Mouse (Mus musculus): ENCODE results near the gene Cpne6. TPM values are rescaled to one million over a fixed set of nuclear protein-coding genes. Genes with fewer than 3 reads are reported as not detected.
A peak's percentile ranks its signal among the peaks of the same experiment; 100 is the strongest.

The Cpne6 gene
- total and polyA plus RNA-seq, 2 experiments from 2014 or later: 12.3 to 14.7 TPM

DNA sequence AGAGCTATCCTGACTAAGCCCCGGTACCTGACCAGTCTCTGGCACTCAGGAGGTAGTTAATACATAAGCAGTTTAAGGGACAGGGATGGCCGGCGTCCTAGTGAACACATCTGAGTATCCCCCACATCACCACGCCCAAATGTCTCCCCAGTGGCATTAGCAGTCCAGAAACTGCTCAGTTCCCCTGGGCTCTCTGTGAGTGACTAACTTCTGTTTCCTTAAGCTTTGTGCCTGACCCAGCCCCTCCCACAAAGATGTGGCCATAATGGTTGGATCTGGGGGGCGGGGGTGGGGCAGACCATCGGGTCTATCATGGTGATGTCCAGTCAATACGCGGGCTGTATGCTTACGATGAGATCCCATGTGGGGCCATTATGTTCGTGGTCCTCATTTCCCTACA lies 705 bp upstream of the Cpne6 start:
- no peak overlapping the region for H3K4me2 ChIP-seq (ENCODE audit: low read depth, low read length, poor library complexity, severe bottlenecking)
- H3K9me3 ChIP-seq (ENCODE audit: low read length): no peaks in the 10 kb centered on the region
- no peaks in the 10 kb centered on the region for H3K27me3 ChIP-seq (ENCODE audit: insufficient read depth, low read length)
- WGBS: 78% methylated on average over 10 of the region's 10 CpGs
- H3K4me1 ChIP-seq (ENCODE audit: insufficient read depth, low read length): 0 out of 2 replicates have a peak, but pooled peaks cover 4% of the 10 kb centered on the region
- no peak overlapping the region for H3K27ac ChIP-seq (ENCODE audit: low read depth, low read length)
- DNase-seq (ENCODE audit: low spot score) (no peak), ATAC-seq (ENCODE audit: low FRiP score) (no peak)
- H3K4me3 ChIP-seq (ENCODE audit: low read depth, low read length): no peak overlapping the region
- no peak overlapping the region for H3K9ac ChIP-seq (replicated peaks; ENCODE audit: low read length, poor library complexity, severe bottlenecking)
- peaks cover 4% of the 10 kb centered on the region; the same call in 1 of the 2 replicates for H3K36me3 ChIP-seq (ENCODE audit: insufficient read depth, low read length)
- TF ChIP-seq CTCF (IDR thresholded peaks at IDR 0.05): no peak

DNA sequence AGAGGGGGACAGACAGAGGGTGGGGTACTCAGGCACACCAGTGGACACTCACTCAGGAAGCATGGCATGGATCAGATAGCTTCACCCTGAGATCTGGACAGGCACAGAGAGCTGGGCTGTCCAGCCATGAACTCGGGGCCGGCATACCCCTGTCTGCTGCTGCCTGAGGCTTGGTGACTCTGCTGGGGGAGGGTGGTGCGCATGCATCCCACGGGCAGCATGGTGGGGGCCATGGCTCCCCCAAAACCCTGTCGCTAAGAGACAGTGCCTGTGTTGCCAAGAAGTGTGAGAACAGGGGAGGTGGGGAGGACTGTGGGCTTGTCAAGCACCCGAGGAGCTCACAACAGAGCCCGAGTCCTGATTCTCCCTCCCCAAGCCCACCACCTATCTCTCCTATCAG lies 792 bp downstream of the Cpne6 start:
- peak overlapping the region; percentile 29 for H3K4me2 ChIP-seq (ENCODE audit: low read depth, low read length, poor library complexity, severe bottlenecking)
- ATAC-seq (ENCODE audit: low FRiP score): peak; percentile 42
- WGBS: 44% methylated on average over 7 of the region's 7 CpGs
- H3K27ac ChIP-seq (ENCODE audit: low read depth, low read length): no peak overlapping the region
- peaks cover 3% of the 10 kb centered on the region; the same call in 1 of the 2 replicates for H3K36me3 ChIP-seq (ENCODE audit: insufficient read depth, low read length)
- no peaks in the 10 kb centered on the region for H3K9me3 ChIP-seq (ENCODE audit: low read length)
- 0 out of 2 replicates have a peak overlapping the region, but pooled peaks have one; percentile 1 for H3K9ac ChIP-seq (replicated peaks; ENCODE audit: low read length, poor library complexity, severe bottlenecking)
- H3K4me1 ChIP-seq (ENCODE audit: insufficient read depth, low read length): 0 out of 2 replicates have a peak, but pooled peaks cover 4% of the 10 kb centered on the region
- peak; percentile 46 for DNase-seq (ENCODE audit: low spot score)
- no peak overlapping the region for H3K4me3 ChIP-seq (ENCODE audit: low read depth, low read length)
- TF ChIP-seq CTCF (IDR thresholded peaks at IDR 0.05): no peak
- H3K27me3 ChIP-seq (ENCODE audit: insufficient read depth, low read length): no peaks in the 10 kb centered on the region

DNA sequence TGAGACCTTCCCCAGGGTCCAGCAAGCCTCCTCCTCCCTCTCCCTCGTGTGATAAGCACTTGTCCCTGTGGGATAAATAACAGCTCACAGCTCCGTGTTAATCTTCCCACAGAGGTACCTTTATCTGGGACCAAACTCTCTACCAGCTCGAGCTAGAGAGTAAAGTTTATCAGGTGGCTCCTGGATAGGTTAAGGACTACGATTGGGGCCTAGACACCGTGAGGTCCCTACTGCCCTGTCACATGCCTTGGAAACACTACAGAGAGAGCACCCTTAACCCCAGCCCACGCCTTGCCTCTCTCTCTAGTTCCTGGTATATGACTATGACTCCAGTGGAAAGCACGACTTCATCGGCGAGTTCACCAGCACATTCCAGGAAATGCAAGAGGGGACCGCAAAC lies 3.7 kb downstream of the Cpne6 start:
- Histone ChIP-seq H3K9ac (replicated peaks; ENCODE audit: low read length, poor library complexity, severe bottlenecking) (no peak overlapping the region), H3K9me3 (ENCODE audit: low read length) (no peaks in the 10 kb centered on the region), H3K36me3 (ENCODE audit: insufficient read depth, low read length) (no peaks in the 10 kb centered on the region), H3K27ac (ENCODE audit: low read depth, low read length) (no peak overlapping the region), H3K4me3 (ENCODE audit: low read depth, low read length) (no peak overlapping the region), H3K27me3 (ENCODE audit: insufficient read depth, low read length) (no peaks in the 10 kb centered on the region), H3K4me2 (ENCODE audit: low read depth, low read length, poor library complexity, severe bottlenecking) (no peak overlapping the region), H3K4me1 (ENCODE audit: insufficient read depth, low read length) (peaks cover 6% of the 10 kb centered on the region)
- WGBS: 72% methylated on average over 10 of the region's 10 CpGs
- ATAC-seq (ENCODE audit: low FRiP score): no peak
- no peak for DNase-seq (ENCODE audit: low spot score)
- no peak for TF ChIP-seq CTCF (IDR thresholded peaks at IDR 0.05)

DNA sequence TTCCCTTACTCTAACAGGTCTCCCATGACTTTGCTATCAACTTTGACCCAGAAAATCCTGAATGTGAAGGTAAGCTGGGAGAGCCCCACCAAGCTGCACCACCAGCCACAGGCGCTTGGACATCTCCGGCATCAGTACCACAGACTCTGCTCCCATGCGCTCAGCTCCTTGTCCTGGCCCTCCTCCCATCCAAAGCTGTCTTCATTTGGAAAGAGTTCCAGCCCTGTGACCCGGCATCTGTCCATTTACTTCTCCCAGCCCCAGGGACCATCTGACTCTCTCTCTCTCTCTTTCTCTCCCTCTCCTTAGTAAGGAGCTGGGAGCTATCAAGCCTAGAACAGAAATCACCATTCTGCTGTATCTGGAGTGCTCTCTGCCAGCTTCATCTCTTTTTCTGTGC lies 5.6 kb downstream of the Cpne6 start:
- no peaks in the 10 kb centered on the region for H3K36me3 ChIP-seq (ENCODE audit: insufficient read depth, low read length)
- no peaks in the 10 kb centered on the region for H3K27me3 ChIP-seq (ENCODE audit: insufficient read depth, low read length)
- H3K4me3 ChIP-seq (ENCODE audit: low read depth, low read length): no peak overlapping the region
- H3K4me1 ChIP-seq (ENCODE audit: insufficient read depth, low read length): peaks cover 8% of the 10 kb centered on the region
- H3K27ac ChIP-seq (ENCODE audit: low read depth, low read length): no peak overlapping the region
- no peak for TF ChIP-seq CTCF (IDR thresholded peaks at IDR 0.05)
- ATAC-seq (ENCODE audit: low FRiP score): no peak
- no peak for DNase-seq (ENCODE audit: low spot score)
- H3K4me2 ChIP-seq (ENCODE audit: low read depth, low read length, poor library complexity, severe bottlenecking): no peak overlapping the region
- no peaks in the 10 kb centered on the region for H3K9me3 ChIP-seq (ENCODE audit: low read length)
- WGBS: 86% methylated on average over 4 of the region's 4 CpGs
- H3K9ac ChIP-seq (replicated peaks; ENCODE audit: low read length, poor library complexity, severe bottlenecking): no peak overlapping the region

DNA sequence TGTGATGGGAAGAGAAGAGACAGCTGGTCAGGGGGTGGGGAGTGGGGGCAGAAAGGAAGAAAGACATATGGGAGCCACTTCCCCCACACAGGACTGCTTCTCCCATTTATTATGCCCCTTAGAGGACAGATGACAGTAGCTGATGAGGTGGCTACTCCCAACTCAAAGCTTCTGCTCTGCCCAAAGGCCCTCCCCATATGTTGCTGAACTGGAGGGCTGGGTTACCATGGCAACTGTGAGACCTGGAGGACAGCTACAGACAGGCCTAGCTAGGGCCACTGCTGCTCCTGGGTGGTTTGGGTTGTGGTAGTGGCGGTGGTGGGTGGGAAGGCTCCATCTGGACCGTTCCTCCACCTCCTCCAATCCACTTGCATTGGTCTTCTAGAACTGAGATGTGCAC lies 8.7 kb downstream of the Cpne6 start:
- ATAC-seq (ENCODE audit: low FRiP score): peak; percentile 64
- DNase-seq (ENCODE audit: low spot score): peak; percentile 86
- no peak overlapping the region for H3K4me2 ChIP-seq (ENCODE audit: low read depth, low read length, poor library complexity, severe bottlenecking)
- peaks cover 5% of the 10 kb centered on the region for H3K4me1 ChIP-seq (ENCODE audit: insufficient read depth, low read length)
- H3K27ac ChIP-seq (ENCODE audit: low read depth, low read length): no peak overlapping the region
- WGBS: 31% methylated on average over 2 of the region's 2 CpGs
- H3K27me3 ChIP-seq (ENCODE audit: insufficient read depth, low read length): peaks cover 3% of the 10 kb centered on the region; the same call in 1 of the 2 replicates
- H3K36me3 ChIP-seq (ENCODE audit: insufficient read depth, low read length): no peaks in the 10 kb centered on the region
- no peak overlapping the region for H3K9ac ChIP-seq (replicated peaks; ENCODE audit: low read length, poor library complexity, severe bottlenecking)
- TF ChIP-seq CTCF (IDR thresholded peaks at IDR 0.05): no peak
- no peaks in the 10 kb centered on the region for H3K9me3 ChIP-seq (ENCODE audit: low read length)
- no peak overlapping the region for H3K4me3 ChIP-seq (ENCODE audit: low read depth, low read length)

DNA sequence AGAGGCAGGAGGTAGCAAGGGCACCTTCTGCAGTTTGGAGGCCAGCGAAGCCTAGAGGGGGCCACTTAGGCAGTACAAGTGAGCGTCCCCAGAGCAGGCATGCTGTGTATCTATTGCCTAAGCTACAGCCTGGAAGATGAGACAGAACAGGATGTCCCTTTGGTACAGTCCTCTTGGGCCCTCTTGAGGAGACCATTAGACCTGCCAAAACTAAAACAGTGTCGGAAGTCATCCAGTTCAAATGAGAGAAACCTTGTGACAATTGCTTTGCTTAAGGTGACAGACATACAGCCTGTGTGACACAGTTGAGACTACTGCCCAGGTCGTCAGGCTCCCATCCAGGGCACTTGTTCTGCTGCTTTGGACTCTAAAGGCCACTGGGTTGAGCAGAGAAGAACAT lies 9.4 kb downstream of the Cpne6 start:
- DNase-seq (ENCODE audit: low spot score) (peak; percentile 48), ATAC-seq (ENCODE audit: low FRiP score) (no peak)
- no peaks in the 10 kb centered on the region for H3K9me3 ChIP-seq (ENCODE audit: low read length)
- H3K27me3 ChIP-seq (ENCODE audit: insufficient read depth, low read length): peaks cover 6% of the 10 kb centered on the region; the same call in 1 of the 2 replicates
- H3K4me3 ChIP-seq (ENCODE audit: low read depth, low read length): no peak overlapping the region
- H3K9ac ChIP-seq (replicated peaks; ENCODE audit: low read length, poor library complexity, severe bottlenecking): no peak overlapping the region
- peak; percentile 48 for TF ChIP-seq CTCF (IDR thresholded peaks at IDR 0.05)
- no peak overlapping the region; the same call in 1 of the 2 replicates for H3K27ac ChIP-seq (ENCODE audit: low read depth, low read length)
- H3K4me1 ChIP-seq (ENCODE audit: insufficient read depth, low read length): peaks cover 5% of the 10 kb centered on the region
- WGBS: 54% methylated on average over 4 of the region's 4 CpGs
- H3K4me2 ChIP-seq (ENCODE audit: low read depth, low read length, poor library complexity, severe bottlenecking): peak overlapping the region; percentile 92
- H3K36me3 ChIP-seq (ENCODE audit: insufficient read depth, low read length): no peaks in the 10 kb centered on the region

Measured in midbrain, postnatal 0 days (tissue).